Mouse (Mus musculus) megakaryocyte, embryonic 14.5 days (primary cell): ENCODE data around the gene Lypd4. TPM values are rescaled to one million over a fixed set of nuclear protein-coding genes. Genes with fewer than 3 reads are reported as not detected.
"Not testable (repeated sequence)": the region's sequence is repeated elsewhere in the genome, so short reads cannot be mapped to it uniquely, and the experiment has no call there.

Source experiments
- H3K27me3 ChIP-seq: replicated peaks from 2 replicates; pipeline ENCODE3; 2012; ENCODE audit warnings: inconsistent platforms
- H3K36me3 ChIP-seq: replicated peaks from 2 replicates; pipeline ENCODE3; 2012; ENCODE audit warnings: low read length, inconsistent platforms, mixed read lengths
- H3K4me1 ChIP-seq: 2 replicates; pipeline ENCODE4 v1.6.1; 2012; ENCODE audit warnings: inconsistent platforms
- H3K4me3 ChIP-seq: replicated peaks from 2 replicates; pipeline ENCODE3; 2012; ENCODE audit warnings: moderate library complexity, mild to moderate bottlenecking, inconsistent platforms
- H3K9me3 ChIP-seq: 2 replicates; pipeline ENCODE4 v1.6.1; 2012; ENCODE audit warnings: inconsistent platforms
- FLI1 ChIP-seq: IDR thresholded peaks from 2 replicates; pipeline ENCODE4 v1.6.1; 2012; ENCODE audit warnings: low read length, inconsistent platforms, mixed read lengths
- GATA1 ChIP-seq: IDR thresholded peaks from 3 replicates; pipeline ENCODE4 v1.6.1; 2012; ENCODE audit warnings: mixed read lengths, low read length, inconsistent platforms, borderline replicate concordance
- polyA plus RNA-seq: library from polyadenylated mRNA; stranded (reverse); fragments of >175 nt; gene quantifications from 2 replicates; pipeline ENCODE4 v1.2.3, GENCODE M21; 2012; ENCODE audit warnings: low replicate concordance; ENCODE audit not compliant: insufficient read depth

Gene Lypd4
- polyA plus RNA-seq, 1 experiment = not detected

DNA sequence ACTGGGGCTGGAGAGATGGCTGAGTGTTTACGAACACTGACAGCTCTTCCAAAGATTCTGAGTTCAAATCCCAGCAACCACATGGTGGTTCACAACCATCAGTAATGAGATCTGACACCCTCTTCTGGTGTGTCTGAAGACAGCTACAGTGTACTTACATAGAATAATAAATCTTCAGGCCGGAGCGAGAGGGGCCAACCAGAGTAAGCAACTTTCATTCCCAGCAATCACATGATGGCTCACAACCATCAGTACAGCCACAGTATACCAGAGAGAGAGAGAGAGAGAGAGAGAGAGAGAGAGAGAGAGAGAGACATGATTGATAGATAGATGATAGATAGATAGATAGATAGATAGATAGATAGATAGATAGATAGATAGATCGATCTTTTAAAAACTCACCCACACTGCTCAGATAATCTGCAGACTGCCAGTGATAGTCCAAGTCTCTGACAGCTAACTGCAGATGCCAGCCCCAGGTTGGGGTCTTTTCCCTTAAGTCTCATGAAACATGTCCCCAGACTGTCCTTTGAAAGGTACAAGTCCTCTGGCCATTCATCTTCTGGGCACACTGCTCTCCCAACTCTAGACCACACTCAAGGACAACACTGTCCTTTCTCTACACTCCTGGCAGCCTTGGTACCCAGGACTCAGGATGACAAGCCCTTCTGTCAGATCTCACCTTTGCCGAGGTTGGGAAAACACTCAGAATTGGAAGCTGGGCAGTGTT, 18.0 kb downstream of the Lypd4 start:
- Histone ChIP-seq H3K4me3 (peak overlapping the region; percentile 85), H3K27me3 (no peaks in the 10 kb centered on the region), H3K4me1 (peaks cover 75% of the 10 kb centered on the region), H3K36me3 (no peaks in the 10 kb centered on the region), H3K9me3 (no peaks in the 10 kb centered on the region)
- TF ChIP-seq GATA1 (no peak), FLI1 (no peak)

DNA sequence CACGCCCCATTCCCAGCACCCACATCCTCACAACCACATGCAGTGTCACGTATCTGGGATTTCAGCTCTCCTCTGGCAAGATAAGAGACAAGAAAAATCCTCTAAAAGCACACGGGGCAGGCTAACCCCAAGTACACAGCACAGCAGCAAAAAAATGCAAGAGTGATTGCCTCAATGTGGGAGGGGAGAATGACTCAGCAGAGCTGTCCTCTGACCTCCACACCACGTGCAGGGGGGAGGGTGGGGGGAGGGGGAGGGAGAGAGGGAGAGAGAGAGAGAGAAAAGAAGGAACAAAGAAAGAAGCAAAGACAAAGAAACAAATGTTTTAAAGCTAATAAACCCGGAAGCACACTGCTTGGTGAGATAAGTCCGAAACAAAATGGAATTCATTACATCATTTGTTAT, 18.8 kb downstream of the Lypd4 start:
- no peaks in the 10 kb centered on the region for H3K36me3 ChIP-seq
- peak overlapping the region; percentile 87 for H3K4me3 ChIP-seq
- no peaks in the 10 kb centered on the region for H3K27me3 ChIP-seq
- H3K9me3 ChIP-seq = no peaks in the 10 kb centered on the region
- peaks cover 75% of the 10 kb centered on the region for H3K4me1 ChIP-seq
- TF ChIP-seq FLI1 (no peak), GATA1 (no peak)

DNA sequence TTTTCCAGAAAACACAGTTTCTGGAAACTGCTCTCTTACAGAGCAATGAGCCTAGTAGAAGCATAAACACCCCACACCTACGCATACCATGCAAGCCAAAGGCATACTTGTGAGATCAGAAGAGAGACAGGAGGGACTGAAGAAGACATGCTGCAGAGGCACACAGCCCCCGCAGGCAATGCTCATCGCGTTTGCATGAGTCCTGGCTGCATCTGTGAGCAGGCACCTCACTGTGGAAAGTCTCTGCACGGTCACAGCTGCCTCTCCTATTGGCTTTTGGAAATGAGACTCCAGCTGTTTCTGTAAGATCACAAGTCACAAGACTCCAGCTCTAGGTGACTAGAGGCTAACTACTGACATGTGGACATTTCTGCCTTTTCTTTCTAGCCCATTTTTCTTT, 19.6 kb downstream of the Lypd4 start:
- no peaks in the 10 kb centered on the region for H3K27me3 ChIP-seq
- H3K4me1 ChIP-seq = peaks cover 75% of the 10 kb centered on the region
- peak overlapping the region; percentile 66 for H3K4me3 ChIP-seq
- no peaks in the 10 kb centered on the region for H3K9me3 ChIP-seq
- H3K36me3 ChIP-seq = no peaks in the 10 kb centered on the region
- TF ChIP-seq FLI1 = no peak
- no peak for TF ChIP-seq GATA1

DNA sequence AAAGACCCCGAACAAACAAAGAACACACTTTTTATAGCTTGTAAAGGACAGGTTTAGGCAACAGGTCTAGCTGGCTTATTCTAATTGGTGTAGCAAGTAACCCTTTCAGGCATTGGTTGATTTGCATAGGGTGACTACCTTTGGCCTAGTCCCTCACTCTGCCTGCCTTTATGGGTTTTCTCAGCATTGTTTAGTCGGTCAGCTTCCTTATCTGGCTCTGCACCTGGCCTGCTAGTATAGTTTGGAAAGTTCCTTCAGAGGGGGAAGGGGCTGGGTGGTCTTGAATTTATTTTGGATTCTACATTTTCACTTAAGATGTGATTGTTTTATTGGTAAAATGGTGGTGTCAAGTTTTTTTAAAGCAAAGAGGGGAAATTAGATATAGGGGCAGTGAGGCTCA, 23.2 kb downstream of the Lypd4 start:
- H3K4me3 ChIP-seq, H3K27me3 ChIP-seq, H3K36me3 ChIP-seq, H3K9me3 ChIP-seq: not testable (repeated sequence)
- H3K4me1 ChIP-seq = peaks cover 45% of the 10 kb centered on the region

DNA sequence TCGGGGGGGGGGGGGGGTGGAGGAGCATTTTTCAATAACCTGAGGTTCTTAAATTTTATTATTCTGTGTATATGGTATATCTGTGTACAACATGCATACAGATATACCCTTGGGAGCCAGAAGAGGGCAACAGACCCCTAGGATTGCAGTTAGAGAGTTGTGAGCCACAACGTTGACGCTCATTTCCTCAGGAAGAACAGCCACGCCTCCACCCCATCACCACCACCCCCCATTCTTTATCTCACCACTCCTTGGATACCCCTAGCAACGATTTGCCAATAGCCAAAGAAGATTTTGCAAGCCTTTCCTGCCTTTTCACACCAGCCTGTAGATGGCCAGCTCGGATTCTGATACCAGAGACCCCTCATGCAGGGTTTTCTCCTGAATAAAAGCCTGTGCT, 24.0 kb downstream of the Lypd4 start:
- no peaks in the 10 kb centered on the region for H3K9me3 ChIP-seq
- H3K36me3 ChIP-seq = no peaks in the 10 kb centered on the region
- H3K4me3 ChIP-seq = peak overlapping the region; percentile 69
- peaks cover 37% of the 10 kb centered on the region for H3K4me1 ChIP-seq
- no peaks in the 10 kb centered on the region for H3K27me3 ChIP-seq
- TF ChIP-seq FLI1 = no peak
- no peak for TF ChIP-seq GATA1

DNA sequence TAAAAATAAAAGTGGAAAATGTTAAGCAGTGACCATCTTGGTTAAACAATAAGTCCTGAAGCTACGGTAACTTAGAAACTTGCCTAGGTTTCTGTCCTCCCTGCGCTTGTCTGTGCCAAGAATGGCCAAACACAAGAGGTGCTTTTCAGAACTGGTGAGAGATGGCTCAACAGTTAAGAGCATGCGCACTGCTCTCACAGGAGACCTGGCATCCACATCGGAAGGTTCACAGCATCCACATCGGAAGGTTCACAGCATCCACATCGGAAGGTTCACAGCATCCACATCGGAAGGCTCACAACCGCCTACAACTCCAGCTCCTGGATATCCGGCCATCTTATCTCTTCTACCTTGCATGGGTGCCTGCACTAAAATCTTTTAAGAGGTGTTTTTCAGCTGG, 24.6 kb downstream of the Lypd4 start:
- no peaks in the 10 kb centered on the region for H3K27me3 ChIP-seq
- TF ChIP-seq FLI1 = no peak
- TF ChIP-seq GATA1 = no peak
- peaks cover 32% of the 10 kb centered on the region for H3K4me1 ChIP-seq
- H3K4me3 ChIP-seq = no peak overlapping the region
- no peaks in the 10 kb centered on the region for H3K36me3 ChIP-seq
- no peaks in the 10 kb centered on the region for H3K9me3 ChIP-seq

DNA sequence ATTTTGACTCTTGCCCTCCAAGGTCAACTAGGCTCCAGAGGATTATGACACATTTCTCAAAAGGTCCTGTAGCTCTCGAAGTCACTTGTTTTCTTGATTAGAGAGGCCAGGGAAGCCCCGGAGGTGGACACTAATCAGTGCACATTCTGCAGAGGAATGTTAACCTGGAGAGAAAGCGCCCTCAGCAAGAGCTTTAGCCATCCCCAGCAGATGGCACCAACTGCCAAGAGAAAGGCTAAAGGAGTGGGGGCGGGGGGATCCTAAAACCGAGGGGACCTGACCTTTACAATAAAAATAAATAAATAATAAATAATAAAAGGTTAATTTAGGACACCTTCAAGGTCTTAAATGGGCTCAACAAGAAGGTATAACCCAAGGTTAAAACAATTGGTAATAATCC, 25.6 kb downstream of the Lypd4 start:
- no peak for TF ChIP-seq FLI1
- TF ChIP-seq GATA1 = no peak
- peaks cover 34% of the 10 kb centered on the region for H3K4me1 ChIP-seq
- no peak overlapping the region for H3K4me3 ChIP-seq
- H3K27me3 ChIP-seq = no peaks in the 10 kb centered on the region
- no peaks in the 10 kb centered on the region for H3K9me3 ChIP-seq
- H3K36me3 ChIP-seq = no peaks in the 10 kb centered on the region

DNA sequence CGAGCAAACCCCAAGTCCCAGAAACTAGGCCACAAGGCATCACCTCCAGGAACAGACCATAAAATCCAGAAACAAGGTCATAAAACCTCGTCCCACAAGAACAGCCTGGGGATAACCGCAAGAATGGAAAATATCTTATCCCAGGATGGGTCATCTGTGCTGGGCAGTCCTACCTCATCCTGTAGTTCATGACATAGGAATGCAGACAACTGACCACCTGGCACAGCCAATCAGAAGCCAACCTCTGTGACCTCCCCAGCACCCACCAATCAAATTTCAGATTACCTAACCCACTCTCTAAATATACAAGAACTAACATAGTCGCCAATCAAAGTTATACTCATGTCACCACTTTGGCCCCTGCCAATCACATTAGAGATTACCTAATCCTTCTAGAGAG, 28.7 kb downstream of the Lypd4 start:
- Histone ChIP-seq H3K9me3 (no peaks in the 10 kb centered on the region), H3K4me1 (peaks cover 45% of the 10 kb centered on the region), H3K36me3 (no peaks in the 10 kb centered on the region), H3K27me3 (no peaks in the 10 kb centered on the region), H3K4me3 (no peak overlapping the region)
- TF ChIP-seq FLI1 = no peak
- no peak for TF ChIP-seq GATA1

DNA sequence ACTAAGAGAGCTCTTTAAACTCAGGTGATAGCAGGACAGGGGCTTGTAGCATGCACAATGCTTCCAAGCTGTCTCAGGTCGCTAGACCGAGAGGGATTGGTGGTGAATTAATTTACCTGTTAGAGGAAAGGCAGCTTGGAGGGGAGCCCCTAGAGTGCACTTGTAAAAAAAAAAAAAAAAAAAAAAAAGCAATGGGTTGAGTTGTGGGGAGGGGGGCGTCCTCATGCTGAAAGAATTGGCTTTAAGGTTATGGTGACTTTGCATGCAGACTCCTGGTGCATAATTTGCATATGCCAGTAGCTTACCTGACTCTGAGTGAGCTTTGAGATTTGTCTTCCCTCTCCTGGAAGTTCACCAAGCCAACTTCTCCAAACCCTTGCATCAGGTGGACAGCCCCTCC, 29.4 kb downstream of the Lypd4 start:
- Histone ChIP-seq H3K4me1 (peaks cover 39% of the 10 kb centered on the region), H3K36me3 (no peaks in the 10 kb centered on the region), H3K4me3 (no peak overlapping the region), H3K9me3 (no peaks in the 10 kb centered on the region), H3K27me3 (no peaks in the 10 kb centered on the region)
- no peak for TF ChIP-seq FLI1
- TF ChIP-seq GATA1 = no peak

DNA sequence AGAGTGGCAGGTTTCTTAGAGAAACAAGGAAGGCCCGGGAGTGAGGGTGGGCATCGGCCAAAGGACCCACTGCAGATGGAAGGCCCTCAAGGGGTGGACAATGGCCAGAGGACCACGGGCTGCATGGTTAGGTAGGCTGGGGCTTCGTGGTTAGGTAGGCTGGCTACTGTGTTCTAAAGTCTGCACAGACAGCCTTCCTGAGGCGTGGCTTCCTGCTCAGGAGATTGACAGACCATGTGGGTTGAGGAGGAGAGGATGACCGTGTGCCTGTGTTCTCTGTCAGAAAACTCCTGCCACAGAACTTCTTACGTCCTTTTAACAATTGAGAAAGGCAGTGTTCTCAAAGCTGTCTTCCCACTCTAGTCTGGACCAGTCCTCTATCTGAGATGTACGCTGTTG, 30.3 kb downstream of the Lypd4 start:
- Histone ChIP-seq H3K36me3 (no peaks in the 10 kb centered on the region), H3K4me3 (peak overlapping the region; percentile 42), H3K9me3 (no peaks in the 10 kb centered on the region), H3K27me3 (no peaks in the 10 kb centered on the region), H3K4me1 (peaks cover 36% of the 10 kb centered on the region)
- TF ChIP-seq FLI1 (no peak), GATA1 (no peak)

DNA sequence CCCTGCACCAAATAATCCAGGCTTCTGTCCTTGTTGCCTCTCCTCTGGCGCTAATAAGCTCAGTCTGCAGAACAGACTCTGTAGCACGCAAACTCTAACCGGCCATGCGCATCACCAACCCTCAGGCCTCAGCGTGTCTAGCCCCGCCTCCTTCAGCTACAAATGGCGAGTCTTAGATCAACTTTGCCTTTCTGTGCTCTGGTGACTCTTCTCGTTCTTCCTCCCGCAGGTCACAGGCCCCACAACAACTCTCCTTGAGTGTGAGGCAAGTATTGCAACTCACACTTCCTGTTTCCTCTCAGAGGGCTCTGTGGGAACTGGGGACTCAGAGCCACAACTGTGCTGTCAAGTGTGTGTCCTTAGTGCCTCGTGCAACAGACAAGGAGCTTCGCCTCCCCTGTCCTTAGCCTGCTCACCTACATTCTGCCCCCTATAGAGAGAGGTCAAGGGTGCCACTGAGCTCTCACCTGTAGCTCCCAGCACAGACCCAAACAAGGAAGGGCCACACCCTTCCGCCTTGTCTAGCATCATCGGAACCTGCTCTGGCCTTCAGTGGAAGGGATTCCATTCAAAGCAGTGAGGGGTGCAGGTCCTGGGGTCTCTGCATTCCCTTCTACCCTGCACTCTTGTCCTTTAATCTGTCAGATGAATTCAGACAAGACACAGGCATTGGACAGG, 30.9 kb downstream of the Lypd4 start:
- peaks cover 36% of the 10 kb centered on the region for H3K4me1 ChIP-seq
- H3K9me3 ChIP-seq, H3K4me3 ChIP-seq, H3K27me3 ChIP-seq, H3K36me3 ChIP-seq: not testable (repeated sequence)
